Mouse (Mus musculus) ES-E14 (cell line): ENCODE measurements at regions not wholly inside any gene's neighbourhood (a gene's known extent, or its start where the extent isn't known, plus 50 kb on each side); places are given as distances from the start of the nearest gene placed in this dataset.

Source experiments
- CHD2 ChIP-seq: IDR thresholded peaks from 2 replicates; pipeline ENCODE4 v1.6.1; 2014; ENCODE audit warnings: mild to moderate bottlenecking, low read depth, low read length, inconsistent platforms
- HCFC1 ChIP-seq: IDR thresholded peaks from 2 replicates; pipeline ENCODE4 v1.6.1; 2012; ENCODE audit warnings: low read length, inconsistent platforms, borderline replicate concordance; ENCODE audit not compliant: insufficient read depth
- MAFK ChIP-seq: IDR thresholded peaks from 2 replicates; pipeline ENCODE4 v1.6.1; 2014; ENCODE audit warnings: mild to moderate bottlenecking, low read depth, low read length, inconsistent platforms; ENCODE audit not compliant: insufficient read depth
- ZC3H11A ChIP-seq: IDR thresholded peaks from 2 replicates; pipeline ENCODE4 v1.6.1; 2012; ENCODE audit warnings: low read depth, mild to moderate bottlenecking, inconsistent platforms, low read length, borderline replicate concordance
- ZNF384 ChIP-seq: IDR thresholded peaks from 2 replicates; pipeline ENCODE4 v1.6.1; 2012; ENCODE audit warnings: low read depth, low read length, inconsistent platforms

DNA sequence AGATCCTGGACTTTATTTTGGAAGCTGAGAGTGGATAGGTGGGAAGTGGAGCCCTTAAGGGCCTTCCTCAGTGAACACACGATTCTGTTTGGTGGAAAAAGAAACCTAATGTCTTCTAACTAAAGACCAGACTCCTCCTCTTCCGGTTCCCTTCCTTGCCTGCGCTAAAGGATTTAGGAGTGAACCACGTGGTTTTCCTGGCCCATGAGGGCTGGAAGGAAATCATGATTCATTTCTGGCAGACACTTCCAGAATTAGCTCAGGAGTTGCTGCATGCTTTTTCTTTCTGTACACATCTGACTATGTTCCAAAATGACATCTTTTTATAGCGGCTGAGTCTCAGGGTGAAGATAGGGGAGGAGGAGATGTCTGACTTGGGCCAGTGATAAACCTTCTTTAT lies 109.8 kb downstream of the Drd1 start:
- TF ChIP-seq MAFK (no peak), HCFC1 (no peak), ZNF384 (no peak), CHD2 (no peak), ZC3H11A (no peak)
